Mouse (Mus musculus) heart, adult 2 months (tissue): ENCODE results near the gene Olfr5. TPM values are rescaled to one million over a fixed set of nuclear protein-coding genes. Genes with fewer than 3 reads are reported as not detected.
A peak's percentile ranks its signal among the peaks of the same experiment; 100 is the strongest.
"Not testable (repeated sequence)": the region's sequence is repeated elsewhere in the genome, so short reads cannot be mapped to it uniquely, and the experiment has no call there.

ENCODE experiments used
- DNase-seq, 2 experiments: peaks; one replicate each; pipeline ENCODE4 v3.0.0; 2021
- H3K27ac ChIP-seq: fragments of 200-600 bp; 2 replicates; pipeline ENCODE4 v1.8.1; 2022
- H3K27me3 ChIP-seq: fragments of 200-500 bp; 2 replicates; pipeline ENCODE4 v1.6.1; 2012; ENCODE audit warnings: mild to moderate bottlenecking, low read length, inconsistent platforms, mixed read lengths; ENCODE audit not compliant: control insufficient read depth, insufficient read depth
- H3K36me3 ChIP-seq: fragments of 200-500 bp; 2 replicates; pipeline ENCODE4 v1.6.1; 2012; ENCODE audit warnings: low read length, inconsistent platforms; ENCODE audit not compliant: control insufficient read depth, insufficient read depth
- H3K4me1 ChIP-seq: fragments of 200-500 bp; 2 replicates; pipeline ENCODE4 v1.6.1; 2011; ENCODE audit warnings: low read length; ENCODE audit not compliant: control insufficient read depth, insufficient read depth
- H3K4me3 ChIP-seq: fragments of 200-600 bp; 2 replicates; pipeline ENCODE4 v1.8.1; 2022
- H3K79me2 ChIP-seq: fragments of 200-500 bp; replicated peaks from 2 replicates; pipeline ENCODE4 v1.6.1; 2012; ENCODE audit warnings: mild to moderate bottlenecking, inconsistent platforms, low read length, moderate library complexity, mixed read lengths; ENCODE audit not compliant: control insufficient read depth, insufficient read depth
- H3K9ac ChIP-seq: fragments of 200-500 bp; 2 replicates; pipeline ENCODE4 v1.6.1; 2012; ENCODE audit warnings: low read depth, mild to moderate bottlenecking, control low read depth, inconsistent platforms, low read length, mixed read lengths
- CTCF ChIP-seq: fragments of 200-600 bp; IDR thresholded peaks from 2 replicates; pipeline ENCODE4 v1.8.1; 2022; ENCODE audit warnings: antibody characterized with exemption, mild to moderate bottlenecking, moderate library complexity
- EP300 ChIP-seq: fragments of 200-500 bp; IDR thresholded peaks from 2 replicates; pipeline ENCODE4 v1.6.1; 2011; ENCODE audit warnings: low read depth, low read length, control low read depth; ENCODE audit not compliant: insufficient read depth
- POLR2A ChIP-seq: fragments of 200-500 bp; IDR thresholded peaks from 2 replicates; pipeline ENCODE4 v1.6.1; 2011; ENCODE audit warnings: mild to moderate bottlenecking, low read depth, low read length, control low read depth; ENCODE audit not compliant: insufficient read depth
- WGBS: fragments of 180-500 bp; shearing (Covaris S2); methylation state at CpG from one replicate; pipeline ENCODE4 v1.1.7; 2018; 5-methylcytosine and 5-hydroxymethylcytosine counted together
- intact Hi-C: fragments of 180-260 bp; cut with DNase I; formaldehyde crosslinking; loops from one replicate; pipeline ENCODE4 v1.15.1; 2025
- long read RNA-seq: library from polyadenylated mRNA; stranded (forward); transcript quantifications from one replicate; pipeline ENCODE4 v2.0.0, GENCODE M21; 2021
- polyA plus RNA-seq: library from polyadenylated mRNA; depleted of rRNA; stranded (reverse); fragments of >200 nt; gene quantifications from 2 replicates; pipeline ENCODE4 v1.2.3, GENCODE M21; 2012; rRNA removed
- total RNA-seq, 2 experiments: library from RNA; stranded (reverse); gene quantifications; 2 replicates each; pipeline ENCODE4 v1.2.3; 2021

Olfr5 gene
- total RNA-seq (not detected), polyA plus RNA-seq (not detected in 2 replicates)
- long read RNA-seq = 0 reads

- DNase-seq = no peak
- Histone ChIP-seq H3K4me1 (no peaks in the 10 kb centered on the region), H3K27me3 (no peaks in the 10 kb centered on the region), H3K79me2 (no peaks in the 10 kb centered on the region), H3K9ac (no peak within 1 kb of the TSS), H3K36me3 (no peaks in the 10 kb centered on the region), H3K27ac (no peak within 1 kb of the TSS), H3K4me3 (no peak within 1 kb of the TSS)
- 10% methylated on average over 2 of the region's 2 CpGs for WGBS
- TF ChIP-seq CTCF = no peak
- TF ChIP-seq POLR2A = no peak
- no peak for TF ChIP-seq EP300
- intact Hi-C loops = no loop called here
Observed at GRCm38 (mm10) chr7:6486841-6487240, at the start of gene Olfr5. Olfr5 (minus strand) TSS chr7:6486941.

- no peak overlapping the region for H3K9ac ChIP-seq
- no peaks in the 10 kb centered on the region for H3K79me2 ChIP-seq
- no peak for DNase-seq
- no peak overlapping the region for H3K4me3 ChIP-seq
- H3K36me3 ChIP-seq = no peaks in the 10 kb centered on the region
- intact Hi-C loops = no loop called here
- no peaks in the 10 kb centered on the region for H3K4me1 ChIP-seq
- no peaks in the 10 kb centered on the region for H3K27me3 ChIP-seq
- no peak overlapping the region for H3K27ac ChIP-seq
- TF ChIP-seq EP300 (no peak), CTCF (peak; percentile 46)
- 59% methylated on average over 5 of the region's 5 CpGs for WGBS
Observed at GRCm38 (mm10) chr7:6526141-6526540, 39.4 kb upstream of the Olfr5 start.

GRCm38 (mm10) chr7:6525001-6525400 lies 38.3 kb upstream of the Olfr5 start:
- no peaks in the 10 kb centered on the region for H3K27me3 ChIP-seq
- H3K4me1 ChIP-seq = no peaks in the 10 kb centered on the region
- DNase-seq = no peak
- no peak overlapping the region for H3K9ac ChIP-seq
- no peak for TF ChIP-seq EP300
- TF ChIP-seq CTCF = no peak
- no peak for TF ChIP-seq POLR2A
- no peak overlapping the region for H3K4me3 ChIP-seq
- 55% methylated on average over 3 of the region's 3 CpGs for WGBS
- no peak overlapping the region for H3K27ac ChIP-seq
- intact Hi-C loops = no loop called here
- H3K79me2 ChIP-seq = no peaks in the 10 kb centered on the region
- no peaks in the 10 kb centered on the region for H3K36me3 ChIP-seq

GRCm38 (mm10) chr7:6522850-6523249 lies 36.1 kb upstream of the Olfr5 start, which contains the start of gene Olfr1349:
Olfr1349 (minus strand) TSS chr7:6522950.
- Histone ChIP-seq H3K4me1 (no peaks in the 10 kb centered on the region), H3K79me2 (no peaks in the 10 kb centered on the region), H3K27ac (no peak within 1 kb of the TSS), H3K9ac (no peak within 1 kb of the TSS), H3K36me3 (no peaks in the 10 kb centered on the region), H3K4me3 (no peak within 1 kb of the TSS), H3K27me3 (no peaks in the 10 kb centered on the region)
- no peak for DNase-seq
- WGBS = 79% methylated on average over 5 of the region's 5 CpGs
- intact Hi-C loops = no loop called here
- TF ChIP-seq CTCF (no peak), EP300 (no peak), POLR2A (no peak)

- H3K36me3 ChIP-seq = no peaks in the 10 kb centered on the region
- H3K9ac ChIP-seq = no peak overlapping the region
- no peak overlapping the region for H3K27ac ChIP-seq
- no peak for TF ChIP-seq CTCF
- TF ChIP-seq POLR2A = no peak
- TF ChIP-seq EP300 = no peak
- intact Hi-C loops = no loop called here
- no peaks in the 10 kb centered on the region for H3K4me1 ChIP-seq
- 15% methylated on average over 1 of the region's 1 CpGs for WGBS
- no peak for DNase-seq
- H3K79me2 ChIP-seq = no peaks in the 10 kb centered on the region
- H3K27me3 ChIP-seq = no peaks in the 10 kb centered on the region
- no peak overlapping the region for H3K4me3 ChIP-seq
Observed at GRCm38 (mm10) chr7:6521666-6522065, 34.9 kb upstream of the Olfr5 start.

- no peak for TF ChIP-seq CTCF
- TF ChIP-seq POLR2A = no peak
- TF ChIP-seq EP300 = no peak
- H3K36me3 ChIP-seq = no peaks in the 10 kb centered on the region
- no peak within 1 kb of the TSS for H3K9ac ChIP-seq
- intact Hi-C loops = no loop called here
- H3K4me1 ChIP-seq = no peaks in the 10 kb centered on the region
- WGBS = 82% methylated on average over 1 of the region's 1 CpGs
- H3K4me3 ChIP-seq = no peak within 1 kb of the TSS
- no peak within 1 kb of the TSS for H3K27ac ChIP-seq
- no peaks in the 10 kb centered on the region for H3K79me2 ChIP-seq
- H3K27me3 ChIP-seq = no peaks in the 10 kb centered on the region
- DNase-seq = no peak
Observed at GRCm38 (mm10) chr7:6508648-6509047, 21.9 kb upstream of the Olfr5 start, which contains the start of gene Olfr1348. Olfr1348 (minus strand) TSS chr7:6508748.

GRCm38 (mm10) chr7:6499655-6500054 lies 12.9 kb upstream of the Olfr5 start, which contains the start of gene Olfr1347:
Olfr1347 (minus strand) TSS chr7:6499755.
- Histone ChIP-seq H3K9ac (no peak within 1 kb of the TSS), H3K4me3 (no peak within 1 kb of the TSS), H3K79me2 (no peaks in the 10 kb centered on the region), H3K27me3 (no peaks in the 10 kb centered on the region), H3K4me1 (no peaks in the 10 kb centered on the region), H3K27ac (no peak within 1 kb of the TSS), H3K36me3 (no peaks in the 10 kb centered on the region)
- no peak for DNase-seq
- WGBS = 31% methylated on average over 1 of the region's 1 CpGs
- no peak for TF ChIP-seq CTCF
- no peak for TF ChIP-seq POLR2A
- TF ChIP-seq EP300 = no peak
- intact Hi-C loops = no loop called here

GRCm38 (mm10) chr7:6477633-6478032 lies 9.1 kb downstream of the Olfr5 start:
- intact Hi-C loops, H3K9ac ChIP-seq, H3K79me2 ChIP-seq, H3K36me3 ChIP-seq, H3K4me1 ChIP-seq, H3K27ac ChIP-seq, DNase-seq, H3K27me3 ChIP-seq, H3K4me3 ChIP-seq: not testable (repeated sequence)
- WGBS = 45% methylated on average over 2 of the region's 2 CpGs
